Mouse (Mus musculus) cerebellum, postnatal 4 days (tissue): ENCODE measurements at regions not wholly inside any gene's neighbourhood (a gene's known extent, or its start where the extent isn't known, plus 50 kb on each side); places are given as distances from the start of the nearest gene placed in this dataset.
A peak's percentile ranks its signal among the peaks of the same experiment; 100 is the strongest.

Experiments used
- DNase-seq, 2 experiments: peaks; one replicate each; pipeline ENCODE4 v3.0.0; 2022; ENCODE audit warnings: low spot score in 2 of 2, mixed read lengths in 1 of 2

- no peak for DNase-seq
Measured at GRCm38 (mm10) chr9:46538616-46539015, 218.8 kb upstream of the 4931429L15Rik start.

- no peak for DNase-seq
Measured at GRCm38 (mm10) chr9:46516401-46517130, 196.8 kb upstream of the 4931429L15Rik start.

GRCm38 (mm10) chr9:46512276-46513051, 192.7 kb upstream of the 4931429L15Rik start:
- no peak for DNase-seq

GRCm38 (mm10) chr9:46511307-46511706, 191.5 kb upstream of the 4931429L15Rik start:
- DNase-seq = peak in 1 of 2 experiments; percentile 12

GRCm38 (mm10) chr9:46509896-46510295, 190.1 kb upstream of the 4931429L15Rik start:
- no peak for DNase-seq

GRCm38 (mm10) chr9:46509458-46509857, 189.7 kb upstream of the 4931429L15Rik start:
- no peak for DNase-seq

GRCm38 (mm10) chr9:46507036-46507435, 187.2 kb upstream of the 4931429L15Rik start:
- peak in 1 of 2 experiments; percentile 36 for DNase-seq

GRCm38 (mm10) chr9:46504536-46504935, 184.8 kb upstream of the 4931429L15Rik start:
- no peak for DNase-seq

- peak in 1 of 2 experiments; percentile 22 for DNase-seq
Measured at GRCm38 (mm10) chr9:46504133-46504416, 184.3 kb upstream of the 4931429L15Rik start.

GRCm38 (mm10) chr9:46503321-46504132, 183.7 kb upstream of the 4931429L15Rik start:
- DNase-seq = no peak

- no peak for DNase-seq
Measured at GRCm38 (mm10) chr9:46499426-46499825, 179.6 kb upstream of the 4931429L15Rik start.

GRCm38 (mm10) chr9:46498861-46499260, 179.1 kb upstream of the 4931429L15Rik start:
- no peak for DNase-seq

- DNase-seq = no peak
Measured at GRCm38 (mm10) chr9:46495276-46495675, 175.5 kb upstream of the 4931429L15Rik start.

GRCm38 (mm10) chr9:46482859-46483443, 163.2 kb upstream of the 4931429L15Rik start:
- peak in 1 of 2 experiments; percentile 31 for DNase-seq

GRCm38 (mm10) chr9:46482034-46482858, 162.5 kb upstream of the 4931429L15Rik start:
- DNase-seq = no peak

- no peak for DNase-seq
Measured at GRCm38 (mm10) chr9:46481491-46481890, 161.7 kb upstream of the 4931429L15Rik start.

GRCm38 (mm10) chr9:46480080-46480690, 160.4 kb upstream of the 4931429L15Rik start:
- peak; percentile 29 to 52 for DNase-seq

GRCm38 (mm10) chr9:46478611-46479010, 158.8 kb upstream of the 4931429L15Rik start:
- DNase-seq = no peak

- no peak for DNase-seq
Measured at GRCm38 (mm10) chr9:46476516-46476915, 156.7 kb upstream of the 4931429L15Rik start.

- no peak for DNase-seq
Measured at GRCm38 (mm10) chr9:46473681-46474080, 153.9 kb upstream of the 4931429L15Rik start.
